Mouse (Mus musculus) megakaryocyte-erythroid progenitor cell, adult 5-6 weeks (primary cell): Measurements from ENCODE around the gene Gmfg. TPM values are rescaled to one million over a fixed set of nuclear protein-coding genes. Genes with fewer than 3 reads are reported as not detected.

Experiments used
- ATAC-seq: replicated peaks from 2 replicates; pipeline ENCODE4 v1.8.0; 2016; ENCODE audit warnings: mild to moderate bottlenecking, inconsistent platforms; ENCODE audit not compliant: severe bottlenecking, poor library complexity, low FRiP score, low TSS enrichment
- total RNA-seq, 2 experiments: library from RNA; stranded (forward) in 1 of 2; stranded (reverse) in 1 of 2; fragments of 200-1000, 215-1000 nt in 1 of 2; fragments of >200 nt in 1 of 2; fragmentation: Nextera tagmentation in 1 of 2; gene quantifications; 2 replicates each; pipeline ENCODE4 v1.2.3; 2014 to 2017

Gmfg gene
- total RNA-seq, 2 experiments from 2014 or later = 81.5 to 179 TPM

DNA sequence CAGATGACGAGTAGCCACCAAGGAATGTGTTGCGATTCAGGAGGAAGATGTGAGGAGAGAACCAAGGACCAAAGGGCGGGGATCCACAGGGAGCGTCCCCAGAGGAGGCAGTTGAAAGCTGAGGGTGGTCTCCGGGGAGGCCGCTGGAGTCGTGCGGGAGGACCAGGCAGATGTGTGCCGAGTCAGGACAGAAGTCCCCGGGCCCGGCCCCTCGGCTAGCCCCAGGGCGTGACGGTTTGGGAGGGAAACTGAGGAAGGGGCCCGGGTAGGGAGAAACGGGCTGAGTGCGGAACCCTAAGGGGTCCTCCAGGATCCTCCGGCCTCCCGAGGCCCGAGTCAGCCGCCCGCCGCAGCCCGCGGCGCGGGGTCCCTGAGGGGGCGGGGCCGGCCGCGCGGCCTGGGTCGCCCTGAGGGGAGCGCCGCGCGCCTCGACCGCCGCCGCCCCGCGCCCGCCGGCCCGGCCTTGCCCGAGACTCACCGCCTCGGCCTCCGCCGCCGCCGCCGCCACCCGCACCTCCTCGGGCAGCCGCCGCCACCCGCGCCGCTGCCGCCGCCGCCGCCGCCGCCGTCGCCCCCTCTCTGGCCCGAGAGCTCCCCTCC lies 1.5 kb upstream of the Gmfg start:
- no peak for ATAC-seq

DNA sequence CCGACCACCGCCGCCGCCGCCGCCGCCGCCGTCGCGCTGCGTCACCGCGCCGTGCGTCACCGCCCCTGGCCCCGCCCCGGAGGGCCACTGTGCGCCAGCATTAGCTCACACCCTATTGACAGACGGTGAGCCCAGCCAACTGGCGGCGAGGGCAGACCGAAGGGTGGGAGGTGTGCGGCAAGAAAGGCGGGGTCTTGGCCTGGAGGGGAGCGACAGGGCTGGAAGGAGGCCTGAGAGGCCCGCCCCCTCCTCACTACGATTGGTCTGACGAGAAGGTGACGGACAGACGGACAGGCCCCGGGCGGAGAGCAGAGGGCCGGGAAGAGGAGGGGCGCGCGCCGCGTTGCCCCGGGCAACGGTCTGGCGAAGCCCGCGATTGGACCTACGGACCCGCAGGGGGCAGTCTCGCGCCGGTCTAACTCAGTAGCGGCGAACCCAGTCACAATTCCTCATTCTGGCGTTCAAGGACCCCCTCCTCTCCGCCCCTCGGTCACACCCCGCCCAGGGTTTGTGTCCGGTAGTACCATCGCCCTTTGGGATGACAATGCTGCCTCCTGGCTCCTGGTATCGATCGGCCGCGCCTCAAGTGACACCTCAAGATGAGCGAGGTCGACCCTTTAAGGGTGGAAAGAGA lies 859 bp upstream of the Gmfg start:
- ATAC-seq = peak; percentile 93

GRCm38 (mm10) chr7:28437964-28438363 lies 717 bp downstream of the Gmfg start:
- no peak for ATAC-seq

DNA sequence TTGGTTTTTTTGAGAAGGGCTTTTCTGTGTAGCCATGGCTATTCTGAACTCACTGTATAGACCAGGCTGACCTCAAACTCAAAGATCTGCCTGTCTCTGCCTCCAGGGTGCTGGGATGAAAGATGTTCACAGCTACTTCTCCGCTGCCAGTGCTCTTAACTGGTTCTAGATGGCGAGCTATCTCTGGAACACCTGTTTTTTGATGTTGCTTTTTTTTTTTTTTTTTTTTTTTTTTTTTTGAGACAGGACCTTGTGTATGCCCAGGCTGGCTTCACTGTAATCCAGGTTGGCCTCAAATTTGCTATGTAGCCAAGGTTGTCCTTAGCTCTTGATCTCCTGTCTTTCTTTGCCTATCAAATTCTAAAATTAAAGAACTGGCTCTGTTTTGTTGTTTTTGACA lies 1.5 kb downstream of the Gmfg start:
- no peak for ATAC-seq

- ATAC-seq = no peak
Measured at GRCm38 (mm10) chr7:28440739-28441138, 3.5 kb downstream of the Gmfg start.

DNA sequence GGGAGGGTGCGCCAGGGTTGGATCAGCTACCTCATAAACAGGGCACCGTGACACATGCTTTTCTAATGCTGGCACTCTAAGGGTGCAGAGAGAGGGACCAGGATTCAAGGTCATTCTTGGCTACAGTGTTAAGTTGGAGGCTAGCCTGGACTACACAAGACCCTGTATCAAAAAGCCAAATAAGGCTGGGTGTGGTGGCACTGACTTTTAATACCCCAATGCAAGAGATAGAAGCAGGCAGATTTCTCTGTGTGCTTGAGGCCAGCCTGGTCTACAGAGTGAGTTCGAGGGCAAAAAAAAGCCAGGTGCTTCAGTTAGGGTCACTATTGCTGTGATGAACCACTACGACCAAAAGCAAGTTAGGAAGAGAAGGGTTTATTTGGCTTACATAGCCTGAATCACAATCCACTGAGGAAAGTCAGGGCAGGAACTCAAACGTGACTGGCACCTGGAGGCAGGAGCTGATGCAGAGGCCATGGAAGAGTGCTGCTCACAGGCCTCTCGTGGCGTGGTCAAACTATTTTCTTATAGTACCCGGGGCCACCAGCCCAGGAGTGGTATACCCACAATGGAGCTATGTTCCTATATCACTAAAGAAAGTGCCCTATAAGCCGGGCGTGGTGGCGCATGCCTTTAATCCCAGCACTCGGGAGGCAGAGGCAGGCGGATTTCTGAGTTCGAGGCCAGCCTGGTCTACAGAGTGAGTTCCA lies 4.7 kb downstream of the Gmfg start:
- no peak for ATAC-seq

- ATAC-seq = no peak; the same call in 1 of the 2 replicates
Measured at GRCm38 (mm10) chr7:28442688-28443087, 5.4 kb downstream of the Gmfg start.

- ATAC-seq = no peak
Measured at GRCm38 (mm10) chr7:28444344-28444974, 7.2 kb downstream of the Gmfg start.

- ATAC-seq = 0 out of 2 replicates have a peak, but pooled peaks have one; percentile 42
Measured at GRCm38 (mm10) chr7:28446446-28446845, 9.2 kb downstream of the Gmfg start.

DNA sequence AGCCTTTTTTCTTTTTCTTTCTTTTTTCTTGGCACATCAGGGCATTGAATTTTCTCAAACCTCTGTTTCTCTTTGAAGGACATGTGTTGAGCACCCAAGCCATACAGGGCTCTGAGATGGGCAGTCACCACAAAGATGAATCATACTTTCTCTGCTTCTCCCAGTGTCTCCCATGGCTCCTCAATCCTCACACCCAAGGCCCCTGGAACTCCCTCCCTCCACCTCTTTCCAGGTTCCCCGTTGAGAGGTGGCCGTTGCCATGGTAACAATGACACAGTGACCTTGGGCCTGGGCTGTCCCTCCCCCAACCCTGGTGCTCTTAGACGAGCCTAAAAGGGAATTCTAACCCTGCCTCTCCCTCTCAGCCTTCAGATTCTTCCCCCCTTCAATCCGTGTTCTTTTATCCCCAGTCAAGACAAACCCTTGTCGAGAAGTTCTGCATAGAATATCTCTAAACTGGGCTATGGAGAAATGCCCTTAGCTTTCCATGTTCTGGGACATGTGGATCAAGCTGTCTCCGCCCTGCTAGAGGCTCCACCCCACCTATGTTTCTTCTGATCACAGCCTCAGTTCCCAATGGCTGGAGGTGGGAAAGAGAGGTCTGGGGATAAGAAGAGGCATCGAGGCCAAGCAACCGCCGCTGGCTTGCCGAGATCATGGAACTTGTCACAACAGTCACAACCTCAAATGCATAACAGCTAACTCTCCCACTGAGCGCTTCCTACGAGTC lies 10.0 kb downstream of the Gmfg start:
- no peak for ATAC-seq

DNA sequence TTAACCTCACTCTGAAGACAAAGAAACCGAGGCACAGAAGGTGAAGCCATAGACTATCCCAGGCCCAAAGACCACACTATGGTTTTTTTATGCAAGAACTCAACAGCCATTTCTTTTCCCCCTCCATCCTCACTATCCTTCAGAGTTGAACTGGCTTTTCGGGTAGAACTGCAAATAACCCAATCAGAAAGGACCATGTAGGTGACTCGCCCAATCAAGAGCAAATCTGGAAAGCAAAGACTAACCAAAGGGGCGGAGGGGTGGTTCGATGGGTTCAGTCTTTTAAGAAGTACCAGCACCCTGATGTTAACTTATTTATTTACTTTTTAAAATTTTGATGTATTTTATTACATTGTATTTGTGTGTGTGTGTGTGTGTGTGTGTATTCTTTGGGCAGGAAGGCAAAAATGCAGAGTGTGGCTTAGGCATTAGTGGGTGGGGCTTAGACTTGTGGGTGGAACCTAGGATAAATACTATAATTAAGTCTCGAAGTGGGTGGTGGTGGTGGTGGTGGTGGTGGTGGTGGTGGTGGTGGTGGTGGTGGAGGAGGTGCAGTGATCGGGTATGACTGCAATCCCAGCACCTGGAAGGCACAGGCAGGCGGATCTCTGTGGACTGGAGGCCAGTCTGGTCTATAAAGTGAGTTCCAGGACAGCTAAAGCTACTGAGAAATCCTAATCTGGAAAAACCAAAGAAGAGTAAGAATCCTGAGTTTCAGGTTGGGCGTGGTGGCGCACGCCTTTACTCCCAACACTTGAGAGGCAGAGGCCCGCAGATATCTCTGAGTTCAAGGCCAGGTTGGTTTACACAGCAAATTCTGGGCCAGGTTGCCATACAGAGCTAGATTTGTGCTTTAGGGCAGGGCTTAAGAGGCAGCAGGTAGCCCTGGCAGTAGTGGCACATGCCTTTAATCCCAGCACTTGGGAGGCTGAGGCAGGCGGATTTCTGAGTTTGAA lies 10.9 kb downstream of the Gmfg start:
- no peak for ATAC-seq

DNA sequence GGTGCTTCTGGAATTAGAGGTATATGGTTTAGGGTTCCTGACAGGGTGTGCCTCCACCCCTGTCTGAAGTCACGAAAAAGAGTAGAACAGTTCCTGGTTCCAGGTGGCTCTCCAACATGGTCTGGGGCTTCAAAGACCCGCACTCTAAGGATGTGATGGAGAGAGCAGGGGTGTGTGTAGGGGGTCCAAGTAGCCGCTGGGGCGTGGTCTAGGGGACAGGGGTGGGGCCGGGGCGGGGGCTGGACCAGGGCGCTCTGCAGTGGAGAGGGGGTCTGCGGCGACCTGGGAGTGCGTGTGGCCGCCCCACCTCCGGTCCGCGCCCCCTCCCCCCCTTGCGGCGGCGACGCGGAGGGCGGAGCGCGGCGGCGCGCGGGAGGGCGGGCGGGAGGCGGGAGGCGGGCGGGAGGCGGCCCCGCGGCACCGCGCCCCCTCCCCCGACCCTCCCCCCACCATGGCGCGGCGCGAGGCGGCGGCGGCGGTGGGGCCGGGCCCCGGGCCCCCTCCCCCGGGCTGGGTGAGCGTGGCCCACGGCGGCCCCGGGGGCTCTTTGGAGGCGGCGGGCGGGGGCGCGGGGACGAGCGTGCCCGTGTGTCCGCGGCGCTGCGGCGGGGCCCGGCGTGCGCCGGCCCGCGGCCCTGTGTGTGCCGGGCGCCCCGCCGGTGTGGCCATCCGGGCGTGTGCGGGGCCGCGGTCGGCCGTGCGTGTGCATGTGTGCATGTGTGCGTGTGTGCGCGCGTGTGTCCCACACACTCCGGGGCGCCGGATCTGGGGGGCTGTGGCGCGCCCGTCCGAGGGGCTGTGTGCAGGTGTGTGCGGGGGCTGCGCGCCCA lies 14.5 kb downstream of the Gmfg start, which contains the start of gene Lrfn1:
TSS of gene Lrfn1 (plus strand) at position 450 of the 830 bp plus-strand sequence.
- ATAC-seq = no peak

- ATAC-seq = no peak
Measured at GRCm38 (mm10) chr7:28452361-28453005, 15.2 kb downstream of the Gmfg start.

GRCm38 (mm10) chr7:28460361-28460760 lies 23.1 kb downstream of the Gmfg start:
- no peak for ATAC-seq

DNA sequence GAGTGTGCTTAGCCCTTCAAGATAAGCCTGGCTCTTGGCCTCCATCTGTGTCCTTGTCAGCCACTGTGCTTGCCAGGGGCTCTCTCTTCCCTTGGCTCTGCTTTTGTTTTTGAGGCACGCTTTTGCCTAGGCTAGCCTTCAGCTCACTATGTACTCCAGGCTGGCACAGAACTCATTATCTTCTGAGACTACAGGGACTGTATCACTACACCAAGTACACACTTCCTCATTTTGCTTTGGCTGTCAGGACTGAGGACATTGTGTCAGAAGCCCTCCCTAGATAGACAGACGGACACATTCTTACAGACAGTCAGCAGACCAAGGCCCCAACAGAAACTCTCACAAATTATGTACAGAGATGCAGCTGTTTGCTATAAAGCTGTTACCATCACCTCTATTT lies 25.5 kb downstream of the Gmfg start:
- no peak for ATAC-seq

- peak; percentile 83 for ATAC-seq
Measured at GRCm38 (mm10) chr7:28464416-28465212, 27.4 kb downstream of the Gmfg start.
